Mouse (Mus musculus): Measurements from ENCODE around the gene Zfp512. TPM values are rescaled to one million over a fixed set of nuclear protein-coding genes. Genes with fewer than 3 reads are reported as not detected.

Gene Zfp512
- 6.0 and 7.5 TPM in 2 replicates for polyA plus RNA-seq (2012; rRNA removed)

DNA sequence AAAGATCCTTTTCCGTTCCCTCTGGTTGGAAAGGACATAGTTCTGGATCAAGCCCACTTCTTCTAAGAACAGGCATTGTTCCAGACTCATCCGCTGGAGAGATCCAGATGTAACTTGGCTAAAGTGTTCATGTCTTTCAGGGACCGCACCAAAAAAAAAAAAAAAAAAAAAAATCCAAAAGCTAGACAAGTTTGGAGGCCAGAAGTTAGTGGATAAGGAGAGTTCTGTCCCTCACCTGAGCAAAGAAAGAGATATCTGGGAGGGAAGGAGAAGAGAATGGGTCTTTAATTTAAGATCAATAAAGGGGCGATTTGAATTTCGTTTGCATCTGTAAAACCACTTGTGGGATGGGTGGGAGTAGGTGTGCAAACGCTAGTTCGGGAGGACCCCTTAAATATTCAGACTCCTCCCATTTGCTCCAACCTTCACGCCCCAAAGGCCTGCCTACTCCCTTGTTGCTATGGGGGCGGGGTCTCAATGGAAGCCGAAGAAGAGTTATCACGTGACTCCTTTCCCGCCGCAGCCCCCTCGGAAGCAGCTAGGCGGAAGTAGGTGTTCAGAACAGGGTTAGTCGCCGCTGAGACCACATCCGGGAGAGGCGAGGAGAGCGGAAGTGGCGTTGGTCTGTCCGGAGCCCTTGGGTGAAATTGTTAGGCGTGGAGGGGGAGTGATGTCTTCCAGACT lies at the start of gene Zfp512:
Zfp512 (plus strand) TSS at position 554 of the 684 bp plus-strand sequence.

DNA sequence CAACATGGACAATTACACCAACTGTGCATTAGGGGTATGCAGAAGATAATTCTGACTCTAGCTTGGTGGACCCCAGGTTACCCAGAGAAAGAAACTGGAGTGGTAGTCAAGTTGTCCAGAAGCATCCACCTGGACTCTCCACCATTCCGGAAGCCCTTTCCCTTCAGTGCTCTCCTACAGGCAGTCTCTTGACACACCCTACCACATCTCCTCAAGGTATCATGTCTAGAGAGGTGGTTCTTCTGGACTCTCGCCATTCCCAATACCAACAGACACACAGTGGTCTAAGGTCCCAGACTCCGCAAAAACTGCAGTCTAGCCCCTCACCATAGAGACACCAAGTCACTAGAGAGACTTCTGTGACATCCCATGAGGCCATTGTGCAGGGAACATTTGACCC lies 33.2 kb downstream of the Zfp512 start, which contains the start of gene 4930548H24Rik:
4930548H24Rik (plus strand) TSS at position 301 of the 400 bp plus-strand sequence.

GRCm38 (mm10) chr5:31494513-31495297 lies 42.5 kb downstream of the Zfp512 start, which contains the start of gene Gpn1:
Gpn1 (plus strand) TSS chr5:31494741.

DNA sequence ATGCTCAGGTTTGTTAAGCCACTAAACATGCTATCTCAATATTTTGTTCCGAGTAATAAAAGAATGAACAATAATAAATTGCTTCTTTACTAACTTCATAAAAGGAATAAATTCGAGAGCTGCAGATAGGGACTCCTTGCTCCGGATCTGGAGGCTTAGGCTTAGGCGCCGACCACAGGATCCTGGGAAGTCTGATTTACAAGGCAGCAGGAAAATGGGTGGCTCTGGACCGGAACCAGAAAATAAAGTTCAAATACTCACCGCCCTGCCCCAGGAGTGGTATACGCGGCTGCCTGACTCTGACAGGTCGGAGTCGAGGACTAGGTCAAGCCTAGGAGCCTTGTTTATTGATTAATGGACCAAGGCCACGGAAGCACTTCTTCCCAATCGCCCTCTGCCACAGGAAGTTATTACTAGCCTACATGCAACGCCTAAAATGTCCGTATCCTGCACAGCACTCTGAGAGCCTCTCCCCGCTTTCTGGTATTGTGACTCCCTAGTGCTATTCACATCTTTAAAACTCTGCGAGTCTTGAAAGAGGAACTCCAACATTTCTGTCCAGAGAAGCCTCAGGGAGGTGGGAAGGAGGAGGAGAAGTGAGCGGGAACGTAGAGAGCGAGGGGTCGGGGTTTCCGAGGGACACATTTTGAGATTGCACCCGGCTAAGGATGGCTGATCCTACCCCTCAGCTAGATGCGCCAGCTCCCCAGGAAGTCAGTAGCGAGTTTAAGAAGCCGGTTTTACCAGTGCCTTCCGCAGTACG lies 74.3 kb downstream of the Zfp512 start, which contains the start of gene Slc4a1ap:
Slc4a1ap (plus strand) TSS at position 642 of the 763 bp plus-strand sequence.

GRCm38 (mm10) chr5:31527707-31528106 lies 75.5 kb downstream of the Zfp512 start, which contains the start of gene Supt7l:
Supt7l (minus strand) TSS chr5:31527807.

Other genes starting within 250 kb of the Zfp512 start
- 58.9 and 59.9 TPM in 2 replicates for gene Ppm1g, start 231.7 kb upstream of the Zfp512 start, polyA plus RNA-seq (2012; rRNA removed)
- 36.9 and 37.8 TPM in 2 replicates for gene Nrbp1, start 211.6 kb upstream of the Zfp512 start, polyA plus RNA-seq (2012; rRNA removed)
- not detected in 2 replicates for gene Gm9970, start 211.2 kb upstream of the Zfp512 start, polyA plus RNA-seq (2012; rRNA removed)
- gene Krtcap3, start 200.7 kb upstream of the Zfp512 start, polyA plus RNA-seq (2012; rRNA removed), result 11.9 and 12.5 TPM in 2 replicates
- 5.0 and 5.2 TPM in 2 replicates for gene Ift172, start 161.3 kb upstream of the Zfp512 start, polyA plus RNA-seq (2012; rRNA removed)
- gene Fndc4, start 156.4 kb upstream of the Zfp512 start, polyA plus RNA-seq (2012; rRNA removed), result 5.7 and 6.2 TPM in 2 replicates
- 48.7 and 57.4 TPM in 2 replicates for gene Gckr, start 155.0 kb upstream of the Zfp512 start, polyA plus RNA-seq (2012; rRNA removed)
- 0.01 and 0.02 TPM in 2 replicates for gene 4930548H24Rik, start 33.3 kb downstream of the Zfp512 start, polyA plus RNA-seq (2012; rRNA removed)
- gene Gpn1, start 42.3 kb downstream of the Zfp512 start, polyA plus RNA-seq (2012; rRNA removed), result 5.7 and 5.9 TPM in 2 replicates
- gene Slc4a1ap, start 74.6 kb downstream of the Zfp512 start, polyA plus RNA-seq (2012; rRNA removed), result 7.7 and 8.4 TPM in 2 replicates
- 5.5 and 5.7 TPM in 2 replicates for gene Supt7l, start 75.4 kb downstream of the Zfp512 start, polyA plus RNA-seq (2012; rRNA removed)
- 68.5 and 71.4 TPM in 2 replicates for gene Mrpl33, start 144.5 kb downstream of the Zfp512 start, polyA plus RNA-seq (2012; rRNA removed)
- gene Rbks, start 245.2 kb downstream of the Zfp512 start, polyA plus RNA-seq (2012; rRNA removed), result 9.7 and 10.1 TPM in 2 replicates
- gene Babam2, start 245.3 kb downstream of the Zfp512 start, polyA plus RNA-seq (2012; rRNA removed), result 13.1 and 14.1 TPM in 2 replicates

Data from liver, embryonic 18 days (tissue).